Mouse (Mus musculus) midbrain, embryonic 16.5 days (tissue): ENCODE data around the gene Afdn. TPM values are rescaled to one million over a fixed set of nuclear protein-coding genes. Genes with fewer than 3 reads are reported as not detected.
"Not testable (repeated sequence)": the region's sequence is repeated elsewhere in the genome, so short reads cannot be mapped to it uniquely, and the experiment has no call there.

Source experiments
- ATAC-seq: fragments of 200-750 bp; cut with Nextera tagmentation; 2 replicates; pipeline ENCODE4 v1.8.0; 2017; ENCODE audit warnings: moderate TSS enrichment
- H3K27ac ChIP-seq: fragments of 300-500 bp; sonication (generic); 2 replicates; pipeline ENCODE4 v1.5.1; 2014; ENCODE audit warnings: mild to moderate bottlenecking, low read length, mixed read lengths
- H3K27me3 ChIP-seq: fragments of 300-500 bp; sonication (generic); 2 replicates; pipeline ENCODE4 v1.6.1; 2014; ENCODE audit warnings: low read depth, low read length, mixed read lengths; ENCODE audit not compliant: control insufficient read depth, insufficient read depth
- H3K36me3 ChIP-seq: fragments of 300-500 bp; sonication (generic); 2 replicates; pipeline ENCODE4 v1.6.1; 2014; ENCODE audit warnings: mild to moderate bottlenecking, low read length, moderate library complexity, mixed read lengths; ENCODE audit not compliant: control insufficient read depth, insufficient read depth
- H3K4me1 ChIP-seq: fragments of 300-500 bp; sonication (generic); 2 replicates; pipeline ENCODE4 v1.6.1; 2014; ENCODE audit warnings: mild to moderate bottlenecking, low read length, mixed read lengths; ENCODE audit not compliant: control insufficient read depth, insufficient read depth
- H3K4me2 ChIP-seq: fragments of 300-500 bp; sonication (generic); 2 replicates; pipeline ENCODE4 v1.6.1; 2014; ENCODE audit warnings: mild to moderate bottlenecking, low read length, mixed read lengths
- H3K4me3 ChIP-seq: fragments of 300-500 bp; sonication (generic); 2 replicates; pipeline ENCODE4 v1.5.1; 2014; ENCODE audit warnings: low read depth, mild to moderate bottlenecking, low read length, moderate library complexity, mixed read lengths
- H3K9ac ChIP-seq: fragments of 300-500 bp; sonication (generic); 2 replicates; pipeline ENCODE4 v1.6.1; 2014; ENCODE audit warnings: low read depth, low read length, mixed read lengths
- H3K9me3 ChIP-seq: fragments of 300-500 bp; sonication (generic); replicated peaks from 2 replicates; pipeline ENCODE4 v1.6.1; 2014; ENCODE audit warnings: mild to moderate bottlenecking, low read length, mixed read lengths; ENCODE audit not compliant: control insufficient read depth, poor library complexity, severe bottlenecking
- WGBS: fragments of 180-500 bp; shearing (Covaris S2); extraction: QIAGEN DNeasy Blood & Tissue Kit; methylation state at CpG from one replicate; pipeline ENCODE4 v1.1.7; 2014; 5-methylcytosine and 5-hydroxymethylcytosine counted together
- polyA plus RNA-seq: library from polyadenylated mRNA; unstranded; fragments of >200 nt; fragmentation: Nextera tagmentation; extraction: Ambion mirVana; gene quantifications from 2 replicates; pipeline ENCODE4 v1.2.1, GENCODE M21; 2015

Gene Afdn
- polyA plus RNA-seq, 1 experiment from 2014 or later, result 118 TPM

DNA sequence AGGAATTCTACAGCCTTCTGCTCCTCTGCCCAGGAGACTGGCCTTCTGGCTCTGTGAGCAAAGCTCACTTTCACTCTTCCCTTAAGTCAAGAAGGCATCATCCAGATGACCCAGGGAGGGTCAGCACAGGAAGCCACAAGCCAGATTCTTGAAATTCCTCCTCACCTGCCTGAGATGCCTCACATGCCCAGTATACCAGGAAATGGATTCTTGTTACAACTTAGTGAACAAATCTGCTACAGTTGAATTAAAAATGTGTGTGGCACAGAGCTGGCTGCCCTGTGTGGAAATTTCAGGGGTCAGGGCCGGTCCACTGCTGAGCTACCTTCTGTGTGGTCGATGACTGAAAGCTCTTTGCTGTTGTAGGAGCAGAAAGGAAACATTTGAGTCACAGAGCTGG lies 160.4 kb downstream of the Afdn start:
- WGBS, result 81% methylated on average over 2 of the region's 2 CpGs
- H3K4me2 ChIP-seq, result no peak overlapping the region
- H3K27ac ChIP-seq, result no peak overlapping the region
- no peaks in the 10 kb centered on the region for H3K27me3 ChIP-seq
- H3K4me1 ChIP-seq, result no peaks in the 10 kb centered on the region
- no peak overlapping the region for H3K9ac ChIP-seq
- no peaks in the 10 kb centered on the region for H3K9me3 ChIP-seq
- no peak overlapping the region for H3K4me3 ChIP-seq
- ATAC-seq, result no peak
- H3K36me3 ChIP-seq, result no peaks in the 10 kb centered on the region

- H3K27ac ChIP-seq, result no peak overlapping the region
- no peak for ATAC-seq
- H3K4me1 ChIP-seq, result no peaks in the 10 kb centered on the region
- H3K36me3 ChIP-seq, result no peaks in the 10 kb centered on the region
- H3K27me3 ChIP-seq, result no peaks in the 10 kb centered on the region
- H3K4me2 ChIP-seq, result no peak overlapping the region
- H3K4me3 ChIP-seq, result no peak overlapping the region
- no peak overlapping the region for H3K9ac ChIP-seq
- no peaks in the 10 kb centered on the region for H3K9me3 ChIP-seq
- 78% methylated on average over 2 of the region's 2 CpGs for WGBS
These were observed 163.1 kb downstream of the Afdn start for GRCm38 (mm10) chr17:13923418-13923817.

DNA sequence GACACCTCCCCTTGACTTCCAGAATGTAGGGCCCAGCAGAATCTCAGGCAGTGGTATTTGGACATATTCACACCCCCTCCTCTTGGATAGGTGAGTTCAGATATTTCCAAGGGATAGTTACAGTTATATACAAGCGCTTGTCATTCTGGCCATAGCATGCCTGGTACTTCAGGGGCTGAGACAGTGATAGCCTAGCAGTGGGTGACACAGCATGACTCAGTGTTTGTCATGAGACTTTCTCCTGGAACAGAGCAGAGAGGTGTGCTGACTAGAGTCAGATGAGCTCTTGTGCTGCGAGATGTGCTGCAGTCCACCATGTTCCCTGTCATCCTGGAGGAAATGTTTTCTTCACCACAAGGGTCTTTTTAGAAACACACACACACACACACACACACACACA lies 164.2 kb downstream of the Afdn start:
- Histone ChIP-seq H3K27ac (no peak overlapping the region), H3K9ac (no peak overlapping the region), H3K4me2 (no peak overlapping the region), H3K4me3 (no peak overlapping the region), H3K27me3 (no peaks in the 10 kb centered on the region), H3K36me3 (no peaks in the 10 kb centered on the region), H3K4me1 (no peaks in the 10 kb centered on the region), H3K9me3 (no peaks in the 10 kb centered on the region)
- WGBS, result 91% methylated on average over 2 of the region's 2 CpGs
- ATAC-seq, result no peak

GRCm38 (mm10) chr17:13925931-13926330 lies 165.6 kb downstream of the Afdn start:
- 62% methylated on average over 3 of the region's 3 CpGs for WGBS
- Histone ChIP-seq H3K9me3 (no peaks in the 10 kb centered on the region), H3K27ac (no peak overlapping the region), H3K4me1 (no peaks in the 10 kb centered on the region), H3K36me3 (no peaks in the 10 kb centered on the region), H3K9ac (no peak overlapping the region), H3K4me3 (no peak overlapping the region), H3K27me3 (no peaks in the 10 kb centered on the region), H3K4me2 (no peak overlapping the region)
- no peak for ATAC-seq

DNA sequence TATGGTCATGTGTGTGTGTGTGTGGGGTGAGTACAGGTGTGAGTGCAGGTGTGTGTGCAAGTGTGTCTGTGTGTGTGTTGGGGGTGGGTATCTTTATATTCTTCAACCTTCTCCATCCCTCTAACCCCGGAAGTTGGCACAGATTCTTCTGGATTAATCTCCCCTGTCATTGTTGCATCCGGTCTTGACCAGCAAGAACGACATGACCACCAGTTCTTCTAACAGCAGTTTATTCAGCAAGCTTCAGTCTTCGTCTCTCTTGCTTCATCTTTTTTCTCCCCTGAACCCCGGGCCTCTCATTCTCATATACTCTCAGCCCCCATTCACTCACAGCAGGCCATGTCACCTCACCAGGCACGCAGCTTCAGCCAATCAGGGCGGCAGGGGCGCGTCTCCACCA lies 170.1 kb downstream of the Afdn start:
- WGBS, result 84% methylated on average over 9 of the region's 9 CpGs
- no peaks in the 10 kb centered on the region for H3K9me3 ChIP-seq
- H3K36me3 ChIP-seq, result no peaks in the 10 kb centered on the region
- ATAC-seq, result no peak
- H3K4me1 ChIP-seq, result no peaks in the 10 kb centered on the region
- no peaks in the 10 kb centered on the region for H3K27me3 ChIP-seq
- no peak overlapping the region for H3K27ac ChIP-seq
- no peak overlapping the region for H3K9ac ChIP-seq
- H3K4me3 ChIP-seq, result no peak overlapping the region
- H3K4me2 ChIP-seq, result no peak overlapping the region

- H3K9me3 ChIP-seq, ATAC-seq, H3K27me3 ChIP-seq, H3K9ac ChIP-seq, H3K27ac ChIP-seq, H3K4me2 ChIP-seq, H3K4me3 ChIP-seq, H3K4me1 ChIP-seq, H3K36me3 ChIP-seq: not testable (repeated sequence)
- 100% methylated on average over 2 of the region's 2 CpGs for WGBS
These were observed 175.0 kb downstream of the Afdn start for GRCm38 (mm10) chr17:13935364-13935763.

DNA sequence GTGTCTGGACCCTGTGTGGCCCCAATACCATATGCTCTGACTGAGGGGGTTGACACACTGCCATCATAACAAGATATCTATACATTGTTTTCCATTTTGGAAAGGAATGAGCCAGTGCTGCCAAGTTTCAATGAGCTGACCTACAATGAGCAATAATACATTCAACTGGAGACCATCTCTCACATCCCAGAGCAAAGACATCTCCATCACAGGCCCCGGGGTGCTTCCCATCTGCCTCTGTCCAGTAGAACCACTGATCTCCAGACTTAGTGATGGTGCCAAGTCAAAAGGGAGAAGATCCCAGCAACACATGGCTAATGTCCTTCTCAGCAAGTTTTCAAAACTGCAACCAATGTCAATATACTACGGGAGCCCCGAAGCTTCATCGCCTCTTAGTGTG lies 177.4 kb downstream of the Afdn start:
- no peaks in the 10 kb centered on the region for H3K9me3 ChIP-seq
- no peaks in the 10 kb centered on the region for H3K4me1 ChIP-seq
- ATAC-seq, result no peak
- H3K9ac ChIP-seq, result no peak overlapping the region
- H3K4me2 ChIP-seq, result no peak overlapping the region
- no peak overlapping the region for H3K4me3 ChIP-seq
- H3K27me3 ChIP-seq, result no peaks in the 10 kb centered on the region
- WGBS, result 97% methylated on average over 4 of the region's 4 CpGs
- no peaks in the 10 kb centered on the region for H3K36me3 ChIP-seq
- H3K27ac ChIP-seq, result no peak overlapping the region

- no peaks in the 10 kb centered on the region for H3K36me3 ChIP-seq
- no peak overlapping the region for H3K27ac ChIP-seq
- H3K4me3 ChIP-seq, result no peak overlapping the region
- H3K27me3 ChIP-seq, result no peaks in the 10 kb centered on the region
- WGBS, result 88% methylated on average over 3 of the region's 3 CpGs
- no peaks in the 10 kb centered on the region for H3K4me1 ChIP-seq
- no peak overlapping the region for H3K9ac ChIP-seq
- H3K9me3 ChIP-seq, result no peaks in the 10 kb centered on the region
- ATAC-seq, result no peak
- no peak overlapping the region for H3K4me2 ChIP-seq
These were observed 178.3 kb downstream of the Afdn start for GRCm38 (mm10) chr17:13938652-13939051.

GRCm38 (mm10) chr17:13939231-13939630 lies 178.9 kb downstream of the Afdn start:
- not testable (repeated sequence) for H3K36me3 ChIP-seq, H3K9ac ChIP-seq, H3K9me3 ChIP-seq, H3K4me1 ChIP-seq, H3K27me3 ChIP-seq, ATAC-seq, H3K27ac ChIP-seq, H3K4me3 ChIP-seq, H3K4me2 ChIP-seq
- 94% methylated on average over 2 of the region's 2 CpGs for WGBS

DNA sequence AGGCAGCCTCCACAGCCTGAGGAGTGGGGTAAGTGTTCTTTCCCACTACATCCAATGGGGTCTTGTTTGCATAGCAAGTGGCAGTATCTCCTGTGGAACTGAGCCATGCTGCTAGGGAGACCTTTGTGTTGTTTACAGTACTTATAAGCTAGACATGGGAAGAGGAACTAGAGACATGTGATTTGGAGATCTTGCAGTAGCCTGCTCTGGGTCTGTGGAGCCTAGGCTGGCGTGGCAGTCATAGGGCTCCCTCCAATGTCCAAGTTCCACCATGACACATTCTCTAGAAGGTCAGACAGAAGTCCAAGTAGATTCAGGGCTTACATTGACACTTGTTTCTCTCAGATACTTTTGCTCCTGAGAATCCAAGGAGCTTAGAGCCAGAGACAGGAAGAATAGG lies 180.1 kb downstream of the Afdn start:
- 84% methylated on average over 1 of the region's 1 CpGs for WGBS
- Histone ChIP-seq H3K4me2 (no peak overlapping the region), H3K4me1 (no peaks in the 10 kb centered on the region), H3K9me3 (no peaks in the 10 kb centered on the region), H3K9ac (no peak overlapping the region), H3K27me3 (no peaks in the 10 kb centered on the region), H3K36me3 (no peaks in the 10 kb centered on the region), H3K27ac (no peak overlapping the region), H3K4me3 (no peak overlapping the region)
- no peak for ATAC-seq
